Mouse (Mus musculus) testis, adult 2 months (tissue): Measurements from ENCODE around the gene Aqp6.

Source experiments
- CTCF ChIP-seq: fragments of 200-500 bp; IDR thresholded peaks from 2 replicates; pipeline ENCODE4 v1.5.1; 2012; ENCODE audit warnings: low read depth, mild to moderate bottlenecking, inconsistent platforms, low read length, moderate library complexity; ENCODE audit not compliant: control insufficient read depth, insufficient read depth, insufficient replicate concordance
- POLR2A ChIP-seq: fragments of 200-500 bp; IDR thresholded peaks from 2 replicates; pipeline ENCODE4 v1.6.1; 2012; ENCODE audit warnings: low read depth, mild to moderate bottlenecking, inconsistent platforms, low read length, moderate library complexity; ENCODE audit not compliant: control insufficient read depth

- no peak for TF ChIP-seq CTCF
- no peak for TF ChIP-seq POLR2A
Observed at GRCm38 (mm10) chr15:99614753-99615152, 13.6 kb downstream of the Aqp6 start.
